18 mouse cellular contexts compared by ENCODE assay signal in genomic region chr17:78273875-78274274, GRCm38 (mm10).
DNase-seq lines count a peak whose midpoint lies in the region; ATAC-seq and TF ChIP-seq lines count a peak whose summit lies in the region.
"Had no signal": no experiment of that assay in that cellular context is flagged by ENCODE, and none has a peak within 500 bp of the region (broad histone marks: within the 10 kb centered on the region; RNA-seq: fewer than 3 reads in every experiment).

No protein-coding gene starts in this region.

- H3K9me3 ChIP-seq in forebrain, embryonic 16.5 days (ENCODE audit: control insufficient read depth, low read length), result no peaks in the 10 kb centered on the region
- no peaks in the 10 kb centered on the region for H3K9me3 ChIP-seq in forebrain, embryonic 10.5 days
- H3K9me3 ChIP-seq in kidney, embryonic 16.5 days (ENCODE audit: low read length), result no peaks in the 10 kb centered on the region
- H3K9me3 ChIP-seq: embryonic facial prominence, embryonic 12.5 days; heart, embryonic 15.5 days; midbrain, embryonic 12.5 days had no signal

- H3K4me2 ChIP-seq in forebrain, embryonic 16.5 days (ENCODE audit: low read length), result no peak overlapping the region
- H3K4me2 ChIP-seq in kidney, embryonic 16.5 days (replicated peaks; ENCODE audit: low read depth, low read length), result no peak overlapping the region
- H3K4me2 ChIP-seq: embryonic facial prominence, embryonic 12.5 days; heart, embryonic 15.5 days; midbrain, embryonic 12.5 days had no signal

- H3K79me2 ChIP-seq in liver, adult 2 months (ENCODE audit: control insufficient read depth, insufficient read depth, low read length), result peaks cover 7% of the 10 kb centered on the region; the same call in 1 of the 2 replicates

- H3K27me3 ChIP-seq in forebrain, embryonic 16.5 days (replicated peaks; ENCODE audit: control insufficient read depth, insufficient read depth, low read length), result no peaks in the 10 kb centered on the region
- no peaks in the 10 kb centered on the region for H3K27me3 ChIP-seq in forebrain, embryonic 10.5 days (ENCODE audit: poor library complexity, severe bottlenecking)
- no peaks in the 10 kb centered on the region for H3K27me3 ChIP-seq in liver, adult 2 months (ENCODE audit: control insufficient read depth, insufficient read depth, low read length)
- H3K27me3 ChIP-seq in kidney, embryonic 16.5 days (ENCODE audit: insufficient read depth, low read length), result no peaks in the 10 kb centered on the region
- H3K27me3 ChIP-seq: embryonic facial prominence, embryonic 12.5 days; heart, embryonic 15.5 days; midbrain, embryonic 12.5 days had no signal

- TF ChIP-seq CTCF in liver, adult 2 months (IDR thresholded peaks at IDR 0.05; ENCODE audit: low read depth, low read length), result no peak

- no peak overlapping the region for H3K4me3 ChIP-seq in forebrain, embryonic 16.5 days (replicated peaks; ENCODE audit: low read length)
- no peak overlapping the region for H3K4me3 ChIP-seq in forebrain, embryonic 10.5 days
- no peak overlapping the region for H3K4me3 ChIP-seq in liver, adult 2 months (ENCODE audit: insufficient read depth, low read depth, low read length)
- no peak overlapping the region for H3K4me3 ChIP-seq in kidney, embryonic 16.5 days (ENCODE audit: low read length)
- H3K4me3 ChIP-seq: embryonic facial prominence, embryonic 12.5 days; heart, embryonic 15.5 days; midbrain, embryonic 12.5 days; myocyte had no signal

- WGBS in forebrain, embryonic 16.5 days, result 80% methylated on average over 7 of the region's 7 CpGs
- 90% methylated on average over 7 of the region's 7 CpGs for WGBS in forebrain, embryonic 10.5 days
- WGBS in liver, adult 2 months, result 35% methylated on average over 7 of the region's 7 CpGs
- 63% methylated on average over 7 of the region's 7 CpGs for WGBS in kidney, embryonic 16.5 days

- TF ChIP-seq POLR2A in liver, adult 2 months (IDR thresholded peaks at IDR 0.05; ENCODE audit: extremely low read depth, insufficient read depth, low read length), result no peak

- no peak overlapping the region for H3K9ac ChIP-seq in forebrain, embryonic 16.5 days (replicated peaks; ENCODE audit: low read depth, low read length)
- H3K9ac ChIP-seq in liver, adult 2 months (ENCODE audit: low read depth, low read length), result no peak overlapping the region
- H3K9ac ChIP-seq in kidney, embryonic 16.5 days (replicated peaks; ENCODE audit: low read length), result no peak overlapping the region
- H3K9ac ChIP-seq: embryonic facial prominence, embryonic 12.5 days; heart, embryonic 15.5 days; liver, embryonic 14.5 days; midbrain, embryonic 12.5 days had no signal

- H3K4me1 ChIP-seq in forebrain, embryonic 16.5 days (replicated peaks; ENCODE audit: control insufficient read depth, insufficient read depth, low read length), result peaks cover 41% of the 10 kb centered on the region
- H3K4me1 ChIP-seq in forebrain, embryonic 10.5 days, result peaks cover 43% of the 10 kb centered on the region
- peaks cover 12% of the 10 kb centered on the region for H3K4me1 ChIP-seq in liver, adult 2 months (ENCODE audit: control insufficient read depth, insufficient read depth, low read length)
- peaks cover 26% of the 10 kb centered on the region for H3K4me1 ChIP-seq in kidney, embryonic 16.5 days (ENCODE audit: insufficient read depth, low read length)

- no peak for ATAC-seq in forebrain, embryonic 16.5 days
- no peak; the same call in 1 of the 2 replicates for ATAC-seq in kidney, embryonic 16.5 days (ENCODE audit: low FRiP score, low TSS enrichment)
- ATAC-seq: hindbrain, postnatal 0 days had no signal

- no peaks in the 10 kb centered on the region for H3K36me3 ChIP-seq in forebrain, embryonic 16.5 days (ENCODE audit: control insufficient read depth, insufficient read depth)
- no peaks in the 10 kb centered on the region for H3K36me3 ChIP-seq in forebrain, embryonic 10.5 days (replicated peaks)
- H3K36me3 ChIP-seq in liver, adult 2 months (ENCODE audit: control insufficient read depth, insufficient read depth, low read length), result no peaks in the 10 kb centered on the region
- no peaks in the 10 kb centered on the region for H3K36me3 ChIP-seq in kidney, embryonic 16.5 days (ENCODE audit: insufficient read depth, low read length)
- H3K36me3 ChIP-seq: embryonic facial prominence, embryonic 12.5 days; heart, embryonic 15.5 days; midbrain, embryonic 12.5 days had no signal

- no peak for DNase-seq in forebrain, embryonic 10.5 days (ENCODE audit: extremely low spot score, low spot score)
- DNase-seq in liver, adult 2 months (ENCODE audit: extremely low read depth, low read depth, low spot score), result peak; percentile 61
- no peak for DNase-seq in liver
- no peak for DNase-seq in frontal cortex, postnatal 25 days (ENCODE audit: low spot score in 2 of 2)
- DNase-seq in thymus, adult 18-20 months, result no peak
- DNase-seq: adrenal gland, postnatal 25 days; cerebellum, adult 2 months; heart, adult 11 months; right cerebral cortex, adult 18-20 months; thymus, postnatal 36 days had no signal

- H3K27ac ChIP-seq in forebrain, embryonic 16.5 days (ENCODE audit: low read length), result peak overlapping the region; percentile 0; the same call in 1 of the 2 replicates
- no peak overlapping the region for H3K27ac ChIP-seq in forebrain, embryonic 10.5 days
- no peak overlapping the region for H3K27ac ChIP-seq in liver, adult 2 months (replicated peaks; ENCODE audit: insufficient read depth, low read depth, low read length)
- H3K27ac ChIP-seq in kidney, embryonic 16.5 days (ENCODE audit: low read length), result peak overlapping the region; percentile 13; the same call in 1 of the 2 replicates
- H3K27ac ChIP-seq: hindbrain, postnatal 0 days; liver, embryonic 14.5 days; midbrain, embryonic 12.5 days had no signal

Comparison
In these comparisons a context has a peak if more than half of its experiments do, and no peak if none do; other contexts are left out.
1. H3K27ac ChIP-seq: peak in forebrain, embryonic 16.5 days (single experiment) and kidney, embryonic 16.5 days (single experiment); none in forebrain, embryonic 10.5 days (single experiment) and liver, adult 2 months (single experiment).